Mouse (Mus musculus) neural tube, embryonic 13.5 days (tissue): ENCODE measurements around the gene Ces1e. TPM values are rescaled to one million over a fixed set of nuclear protein-coding genes. Genes with fewer than 3 reads are reported as not detected.

ENCODE experiments used
- ATAC-seq: fragments of 200-750 bp; cut with Nextera tagmentation; 2 replicates; pipeline ENCODE4 v1.8.0; 2017; ENCODE audit warnings: low read depth, mild to moderate bottlenecking, moderate TSS enrichment, moderate library complexity
- H3K27ac ChIP-seq: fragments of 300-500 bp; sonication (generic); replicated peaks from 2 replicates; pipeline ENCODE4 v1.5.1; 2015; ENCODE audit warnings: moderate library complexity, mild to moderate bottlenecking, inconsistent platforms
- H3K27me3 ChIP-seq: fragments of 300-500 bp; sonication (generic); 2 replicates; pipeline ENCODE4 v1.6.1; 2015; ENCODE audit warnings: mild to moderate bottlenecking, inconsistent platforms
- H3K36me3 ChIP-seq: fragments of 300-500 bp; sonication (generic); 2 replicates; pipeline ENCODE4 v1.6.1; 2015; ENCODE audit warnings: mild to moderate bottlenecking, inconsistent platforms
- H3K4me1 ChIP-seq: fragments of 300-500 bp; sonication (generic); replicated peaks from 2 replicates; pipeline ENCODE4 v1.6.1; 2015; ENCODE audit warnings: inconsistent platforms
- H3K4me2 ChIP-seq: fragments of 300-500 bp; sonication (generic); 2 replicates; pipeline ENCODE4 v1.6.1; 2015; ENCODE audit warnings: inconsistent platforms, mild to moderate bottlenecking, moderate library complexity
- H3K4me3 ChIP-seq: fragments of 300-500 bp; sonication (generic); 2 replicates; pipeline ENCODE4 v1.5.1; 2015; ENCODE audit warnings: mild to moderate bottlenecking, inconsistent platforms
- H3K9ac ChIP-seq: fragments of 300-500 bp; sonication (generic); 2 replicates; pipeline ENCODE4 v1.6.1; 2015; ENCODE audit warnings: moderate library complexity, mild to moderate bottlenecking, inconsistent platforms
- H3K9me3 ChIP-seq: fragments of 300-500 bp; sonication (generic); 2 replicates; pipeline ENCODE4 v1.6.1; 2016; ENCODE audit warnings: inconsistent platforms
- WGBS: fragments of 180-500 bp; shearing (Covaris S2); methylation state at CpG from one replicate; pipeline ENCODE4 v1.1.7; 2015; 5-methylcytosine and 5-hydroxymethylcytosine counted together
- polyA plus RNA-seq: library from polyadenylated mRNA; unstranded; fragments of >200 nt; fragmentation: Nextera tagmentation; extraction: Ambion mirVana; gene quantifications from 2 replicates; pipeline ENCODE4 v1.2.1, GENCODE M21; 2015

Gene Ces1e
- polyA plus RNA-seq, 1 experiment from 2014 or later = not detected

DNA sequence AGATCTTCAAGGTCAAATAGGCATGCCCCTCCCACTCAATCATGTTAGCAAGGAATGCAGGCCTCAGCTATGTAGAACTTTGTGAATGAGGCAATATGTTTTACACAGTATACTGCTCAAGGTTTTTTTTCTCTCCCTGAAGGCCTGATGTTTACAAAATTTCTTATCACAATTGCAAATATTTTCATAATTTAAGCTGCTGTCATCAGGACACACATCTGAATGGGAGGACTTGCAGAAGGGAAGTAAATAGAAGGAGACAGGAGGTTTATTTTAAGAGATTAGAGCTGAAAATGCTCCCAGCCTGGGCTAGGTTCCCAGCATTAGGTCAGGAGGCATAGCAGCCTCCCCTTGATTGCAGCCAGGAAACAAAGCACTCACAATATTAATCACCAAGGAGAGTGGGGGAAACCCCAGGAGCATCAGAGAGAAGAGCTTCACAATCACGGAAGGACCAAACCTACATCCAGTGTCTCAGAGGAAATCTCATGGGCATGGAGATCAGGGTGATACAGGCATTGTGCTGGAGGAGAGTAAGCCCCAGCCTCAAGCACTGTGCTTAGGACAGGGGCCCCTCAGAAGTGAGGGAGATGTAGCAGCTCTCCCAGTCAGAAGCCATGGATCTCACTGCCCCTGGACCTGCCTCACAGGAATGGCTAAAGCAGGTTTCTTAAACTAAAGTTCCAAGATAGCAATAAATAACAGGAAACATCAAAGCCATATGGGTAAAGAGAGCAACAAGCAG is 57.4 kb downstream of the Ces1e start:
- H3K27ac ChIP-seq = no peak overlapping the region
- no peak overlapping the region for H3K9ac ChIP-seq
- WGBS = 48% methylated on average over 1 of the region's 1 CpGs
- no peaks in the 10 kb centered on the region for H3K4me1 ChIP-seq
- H3K4me3 ChIP-seq = no peak overlapping the region
- no peaks in the 10 kb centered on the region for H3K9me3 ChIP-seq
- ATAC-seq = no peak
- H3K4me2 ChIP-seq = no peak overlapping the region
- no peaks in the 10 kb centered on the region for H3K36me3 ChIP-seq
- H3K27me3 ChIP-seq = no peaks in the 10 kb centered on the region

DNA sequence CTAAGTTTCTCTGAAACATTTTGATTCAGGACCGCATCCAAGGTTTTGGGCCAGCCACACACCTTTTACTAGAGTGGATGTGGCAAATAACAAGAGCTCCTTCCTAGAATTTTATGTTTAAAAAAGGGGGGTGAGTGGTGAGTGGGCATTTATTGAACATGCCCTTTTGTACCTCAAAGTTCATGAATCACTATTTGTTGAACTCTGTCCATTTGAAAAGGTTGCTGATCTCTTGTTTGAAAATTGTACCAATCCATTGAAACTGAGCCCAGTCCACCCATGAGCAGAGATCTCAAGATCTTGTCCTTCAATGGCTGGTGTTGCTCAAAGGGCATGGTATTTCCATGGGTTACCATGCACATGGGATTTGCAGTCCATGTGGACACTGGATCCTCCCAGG is 66.1 kb downstream of the Ces1e start:
- no peak overlapping the region for H3K4me2 ChIP-seq
- H3K4me3 ChIP-seq = no peak overlapping the region
- ATAC-seq = no peak
- H3K9ac ChIP-seq = no peak overlapping the region
- H3K4me1 ChIP-seq = no peaks in the 10 kb centered on the region
- no peaks in the 10 kb centered on the region for H3K9me3 ChIP-seq
- H3K27me3 ChIP-seq = no peaks in the 10 kb centered on the region
- H3K36me3 ChIP-seq = no peaks in the 10 kb centered on the region
- no peak overlapping the region for H3K27ac ChIP-seq
- 82% methylated on average over 1 of the region's 1 CpGs for WGBS

DNA sequence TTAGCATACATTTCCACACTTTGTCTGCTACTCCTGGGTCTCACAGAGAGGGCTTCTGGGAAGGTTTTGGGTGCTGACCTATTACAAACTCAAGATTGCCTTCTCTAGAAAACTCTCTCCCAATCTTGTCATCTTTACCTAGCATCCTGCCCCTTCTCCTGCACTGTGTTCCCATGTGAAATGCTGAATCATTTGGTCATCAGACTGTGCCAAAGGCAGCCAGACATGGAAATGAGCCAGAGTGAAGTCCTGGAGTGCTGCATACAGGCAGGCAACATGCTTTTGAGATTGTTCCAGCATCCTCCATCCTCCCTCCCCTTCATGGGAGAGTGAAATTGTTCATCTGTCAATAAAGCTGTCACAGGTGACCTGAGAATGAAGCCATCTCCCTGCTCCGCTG is 78.0 kb downstream of the Ces1e start:
- H3K4me3 ChIP-seq = no peak overlapping the region
- no peak overlapping the region for H3K9ac ChIP-seq
- WGBS = 100% methylated on average over 1 of the region's 1 CpGs
- no peaks in the 10 kb centered on the region for H3K4me1 ChIP-seq
- ATAC-seq = no peak
- no peak overlapping the region for H3K27ac ChIP-seq
- no peaks in the 10 kb centered on the region for H3K9me3 ChIP-seq
- no peaks in the 10 kb centered on the region for H3K36me3 ChIP-seq
- no peak overlapping the region for H3K4me2 ChIP-seq
- no peaks in the 10 kb centered on the region for H3K27me3 ChIP-seq

Other genes with a start within 250 kb of the Ces1e start
- not detected in 2 replicates for gene Ces1a, start 181.4 kb downstream of the Ces1e start, polyA plus RNA-seq
- gene Ces1b, start 149.6 kb downstream of the Ces1e start, polyA plus RNA-seq = not detected in 2 replicates
- not detected in 2 replicates for gene Ces1c, start 98.3 kb downstream of the Ces1e start, polyA plus RNA-seq
- gene Ces1d, start 31.8 kb downstream of the Ces1e start, polyA plus RNA-seq = 0.21 and 0.61 TPM in 2 replicates
- gene Ces1f, start 50.1 kb upstream of the Ces1e start, polyA plus RNA-seq = not detected in 2 replicates
- not detected in 2 replicates for gene Ces1g, start 107.7 kb upstream of the Ces1e start, polyA plus RNA-seq
- gene Ces1h, start 150.1 kb upstream of the Ces1e start, polyA plus RNA-seq = not detected in 2 replicates